Mouse (Mus musculus) cerebellum, adult 9-10 months (tissue): Measurements from ENCODE around the gene Zfp141.

ENCODE experiments used
- DNase-seq: peaks from one replicate; pipeline ENCODE4 v3.0.0; 2022

The Zfp141 gene

GRCm38 (mm10) chr7:42505588-42505987 lies at the start of gene Zfp141:
Gene Zfp141 (minus strand): TSS chr7:42505740.
- DNase-seq: peak; percentile 61

DNA sequence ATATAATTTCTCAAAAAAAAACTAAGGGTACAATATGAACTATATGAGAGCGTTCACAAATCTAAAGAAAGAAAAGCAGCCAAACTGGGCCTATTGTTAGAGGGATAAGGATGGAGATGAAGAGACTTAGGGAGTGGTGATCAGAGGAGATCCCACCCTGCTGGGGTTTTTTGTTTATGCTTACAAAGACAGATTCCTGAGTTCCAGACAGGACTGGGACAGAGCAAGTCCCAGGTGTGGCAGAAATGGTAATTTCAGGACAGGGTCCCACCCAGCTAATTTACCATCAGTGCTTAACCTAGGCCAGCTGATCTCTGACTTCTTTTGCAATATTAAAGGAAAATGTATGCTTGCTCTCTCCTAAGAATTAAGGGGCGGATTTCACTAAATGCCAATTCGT lies 46.2 kb upstream of the Zfp141 start:
- no peak for DNase-seq

DNA sequence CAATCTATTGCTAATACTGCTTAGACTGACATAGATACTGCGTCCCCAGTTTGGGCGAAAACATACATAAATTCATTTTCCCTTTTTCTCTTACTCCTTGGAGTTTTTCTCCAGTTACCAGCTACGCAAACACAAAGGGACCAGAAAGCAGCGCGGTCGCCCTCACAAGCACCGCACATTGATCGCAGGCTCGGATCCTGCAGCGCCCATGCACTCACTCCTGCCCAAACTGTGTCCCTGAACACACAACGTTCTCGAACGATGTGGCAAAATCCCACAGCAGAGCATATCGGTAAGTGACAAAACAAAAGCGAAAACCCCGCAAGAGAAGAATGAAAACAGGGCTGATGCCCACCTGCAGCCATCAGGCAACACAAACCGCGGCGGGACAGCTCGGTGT lies 354 bp downstream of the Zfp141 start:
- DNase-seq: no peak

- DNase-seq: no peak
Observed at GRCm38 (mm10) chr7:42498248-42498647, 7.3 kb downstream of the Zfp141 start.

GRCm38 (mm10) chr7:42497356-42497755 lies 8.2 kb downstream of the Zfp141 start:
- DNase-seq: no peak

DNA sequence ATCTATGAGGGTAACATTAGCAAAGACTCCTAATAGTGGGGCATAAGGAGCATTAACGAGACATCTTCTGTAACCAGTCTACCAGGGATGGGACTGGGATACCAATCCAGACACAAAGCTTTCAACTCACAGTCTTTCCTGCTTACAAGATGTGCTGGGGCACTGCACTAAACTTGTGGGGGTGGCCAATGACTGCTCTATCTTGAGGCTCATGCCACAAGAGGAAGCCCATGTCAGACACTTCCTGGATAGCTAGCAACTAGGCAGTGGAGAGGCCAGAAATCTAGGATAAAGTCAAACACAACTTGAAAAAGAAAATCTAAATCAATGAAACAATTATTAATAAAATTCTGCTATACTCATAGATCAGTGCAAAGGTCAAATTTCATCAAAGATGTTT lies 9.3 kb downstream of the Zfp141 start:
- no peak for DNase-seq

DNA sequence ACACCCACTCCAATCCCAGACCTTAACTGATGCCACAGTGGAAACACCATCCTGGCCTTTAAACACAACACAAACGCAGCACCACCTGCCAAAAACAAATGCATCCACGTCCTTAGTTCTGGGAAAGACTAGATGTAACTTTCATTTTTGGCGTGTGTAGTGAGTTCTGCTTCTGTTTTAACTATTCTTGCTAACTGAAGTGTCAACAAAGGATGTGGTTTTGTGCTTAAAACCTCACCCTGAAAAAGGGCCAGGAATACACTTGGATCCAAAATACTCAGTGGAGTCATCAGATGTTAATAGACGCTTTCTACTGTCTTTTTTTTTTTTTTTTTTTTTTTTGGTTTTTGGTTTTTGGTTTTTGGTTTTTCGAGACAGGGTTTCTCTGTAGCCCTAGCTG lies 14.7 kb downstream of the Zfp141 start:
- no peak for DNase-seq

DNA sequence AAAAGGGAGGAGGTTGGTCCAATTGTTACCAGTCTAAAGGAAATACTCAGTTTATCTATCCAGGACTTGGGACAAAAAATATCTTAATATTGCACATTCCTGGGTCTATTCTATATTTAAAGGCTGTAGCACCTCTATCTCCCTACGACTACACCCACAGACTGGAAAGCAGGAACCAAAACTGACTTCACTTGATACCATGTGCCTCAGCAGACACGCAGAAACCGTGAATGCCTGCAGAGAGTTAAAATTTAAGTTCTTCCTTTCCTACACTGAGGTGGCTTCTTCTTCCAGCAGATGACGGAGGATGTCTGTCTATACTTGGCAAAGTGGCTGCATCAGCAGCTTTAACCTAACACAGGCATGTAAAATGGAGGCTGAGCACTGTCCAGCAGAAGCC lies 15.2 kb downstream of the Zfp141 start:
- no peak for DNase-seq

DNA sequence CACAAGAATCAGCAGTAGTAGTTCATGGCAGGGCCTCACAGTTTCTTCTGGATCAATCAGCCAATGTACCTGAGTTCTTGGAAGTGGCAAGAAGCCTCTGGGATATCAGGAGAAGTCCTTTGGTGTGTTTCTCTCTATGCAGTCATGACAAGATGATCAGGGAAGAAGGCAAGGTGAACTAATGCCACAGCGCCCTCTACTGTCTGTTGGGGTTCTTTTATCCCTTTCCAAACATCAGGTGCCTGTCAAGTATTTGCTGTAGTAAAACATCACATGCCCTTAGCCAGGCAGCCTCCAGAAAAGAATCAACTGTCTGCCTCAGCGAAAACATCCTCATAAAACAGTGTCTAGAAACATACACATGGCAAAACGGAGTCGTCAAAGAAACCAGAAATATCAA lies 50.9 kb downstream of the Zfp141 start:
- DNase-seq: no peak

DNA sequence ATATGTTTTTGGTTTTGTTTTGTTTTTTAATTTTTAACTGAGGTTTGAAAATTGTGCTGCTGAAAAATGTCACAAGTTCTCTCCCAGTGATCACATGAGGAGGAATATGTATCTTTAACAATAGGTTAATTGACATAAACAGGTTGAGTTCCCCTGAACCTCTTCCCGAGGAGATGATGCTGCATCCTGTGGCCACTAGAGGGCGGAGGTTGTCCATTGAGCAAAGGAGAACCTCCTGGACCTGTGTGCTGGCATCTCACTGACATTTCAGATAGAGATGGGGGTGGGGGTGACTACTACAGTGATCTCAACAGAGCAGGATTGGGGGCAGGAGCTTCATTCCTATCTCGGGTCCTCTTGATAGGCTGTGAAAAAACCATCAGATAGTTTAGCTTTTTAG lies 54.9 kb downstream of the Zfp141 start:
- no peak for DNase-seq

DNA sequence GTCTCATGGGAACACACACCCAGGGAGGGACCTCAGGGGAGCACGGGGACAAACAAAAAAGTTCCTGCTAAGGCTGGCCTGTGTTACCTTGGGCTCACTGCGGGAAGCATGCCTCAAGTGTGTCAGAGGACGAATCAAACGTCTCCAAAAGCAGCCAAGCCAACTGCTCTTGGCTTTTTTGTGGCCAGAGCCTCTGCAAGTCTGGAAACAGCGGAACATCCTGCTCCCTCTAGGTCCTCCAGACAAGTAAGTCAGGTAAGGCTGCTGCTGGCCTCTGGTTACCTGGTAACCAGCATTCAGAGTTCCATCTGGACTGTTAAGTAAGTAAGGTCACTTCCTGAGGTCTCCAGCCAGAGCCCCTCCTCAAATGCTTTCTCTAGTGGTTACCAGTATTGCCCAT lies 57.7 kb downstream of the Zfp141 start, which contains the start of gene 4933421I07Rik:
Gene 4933421I07Rik, minus strand, starts transcription at position 271 of the 400 bp plus-strand sequence.
- no peak for DNase-seq

DNA sequence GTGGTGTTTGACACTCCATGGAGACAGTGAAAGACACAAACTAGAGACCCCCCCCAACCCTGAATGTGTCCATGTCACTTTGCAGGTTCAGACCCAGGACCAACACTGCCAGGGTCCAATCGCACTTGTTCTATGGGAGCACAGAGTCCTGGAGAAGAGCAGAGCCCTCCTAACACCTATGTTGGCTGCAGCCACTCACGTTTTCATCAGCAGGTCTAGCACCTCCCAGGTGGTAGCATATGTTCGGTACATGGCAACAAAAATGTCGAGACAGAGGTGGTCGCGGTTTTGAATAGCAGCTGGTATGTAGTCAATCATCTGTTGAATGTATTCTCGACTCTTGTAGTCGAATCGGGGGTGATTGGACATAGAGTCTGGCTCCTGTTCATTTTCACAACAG lies 58.2 kb downstream of the Zfp141 start:
- no peak for DNase-seq
